Mouse (Mus musculus): ENCODE results near the gene Nmnat2.

DNA sequence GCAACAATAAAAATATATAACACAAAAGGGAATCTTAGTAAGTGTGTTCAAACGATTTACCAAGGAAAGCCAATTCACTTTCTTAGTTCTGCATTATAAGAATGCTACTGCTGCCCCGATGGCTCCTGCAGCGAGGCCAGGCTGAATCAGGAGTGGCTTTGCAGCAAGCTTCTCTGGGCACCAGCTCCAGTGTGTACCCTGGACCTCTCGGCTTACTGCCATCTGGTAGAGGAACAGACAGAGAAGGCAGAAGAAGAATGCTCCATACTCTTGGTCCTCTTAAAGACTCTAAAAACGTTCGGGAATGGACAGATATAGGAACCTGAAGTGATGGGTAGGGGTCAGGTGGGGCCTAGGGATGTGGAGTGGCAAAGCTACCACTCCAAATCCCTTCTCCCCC lies 53.0 kb downstream of the Nmnat2 start:
- TF ChIP-seq CTCF (IDR thresholded peaks at IDR 0.05; ENCODE audit: low read depth) (no peak), EP300 (optimal IDR thresholded peaks at IDR 0.05) (no peak)

Measured in stomach, postnatal 0 days (tissue).